Mouse (Mus musculus): ENCODE results near the gene Fgf9. TPM values are rescaled to one million over a fixed set of nuclear protein-coding genes. Genes with fewer than 3 reads are reported as not detected.

The Fgf9 gene
- 8.2 and 8.7 TPM in 2 replicates for polyA plus RNA-seq (2015; fragmentation: Nextera tagmentation; extraction: Ambion mirVana)

GRCm38 (mm10) chr14:58070481-58071119 is at the start of gene Fgf9:
TSS of gene Fgf9 (plus strand) at chr14:58070547.
- Histone ChIP-seq H3K4me1 (peaks cover 43% of the 10 kb centered on the region), H3K36me3 (no peaks in the 10 kb centered on the region), H3K9ac (peak within 1 kb of the TSS; percentile 47), H3K27me3 (peaks cover 71% of the 10 kb centered on the region), H3K9me3 (no peaks in the 10 kb centered on the region), H3K27ac (no peak within 1 kb of the TSS), H3K4me3 (peak within 1 kb of the TSS; percentile 56), H3K4me2 (peak within 1 kb of the TSS; percentile 97)
- ATAC-seq (ENCODE audit: borderline replicate concordance, extremely low read depth, low FRiP score, low TSS enrichment): no peak
- 0% methylated on average over 27 of the region's 33 CpGs for WGBS

GRCm38 (mm10) chr14:58034567-58034966 is 35.8 kb upstream of the Fgf9 start:
- no peak for ATAC-seq (ENCODE audit: borderline replicate concordance, extremely low read depth, low FRiP score, low TSS enrichment)
- WGBS: 9% methylated on average over 8 of the region's 8 CpGs
- no peak overlapping the region for H3K4me3 ChIP-seq

GRCm38 (mm10) chr14:58036174-58036573 is 34.2 kb upstream of the Fgf9 start:
- no peak for ATAC-seq (ENCODE audit: borderline replicate concordance, extremely low read depth, low FRiP score, low TSS enrichment)

More at GRCm38 (mm10) chr14:58034567-58034966, 35.8 kb upstream of the Fgf9 start:
- Histone ChIP-seq H3K4me1 (no peaks in the 10 kb centered on the region), H3K27me3 (no peaks in the 10 kb centered on the region), H3K4me2 (no peak overlapping the region), H3K9ac (no peak overlapping the region), H3K27ac (no peak overlapping the region), H3K9me3 (no peaks in the 10 kb centered on the region), H3K36me3 (no peaks in the 10 kb centered on the region)

GRCm38 (mm10) chr14:58046639-58047284 is 23.6 kb upstream of the Fgf9 start:
- Histone ChIP-seq H3K9ac (no peak overlapping the region), H3K36me3 (no peaks in the 10 kb centered on the region), H3K4me3 (no peak overlapping the region), H3K27ac (no peak overlapping the region), H3K4me1 (no peaks in the 10 kb centered on the region), H3K27me3 (no peaks in the 10 kb centered on the region), H3K4me2 (no peak overlapping the region), H3K9me3 (no peaks in the 10 kb centered on the region)
- 66% methylated on average over 4 of the region's 4 CpGs for WGBS
- no peak for ATAC-seq (ENCODE audit: borderline replicate concordance, extremely low read depth, low FRiP score, low TSS enrichment)

More at GRCm38 (mm10) chr14:58036174-58036573, 34.2 kb upstream of the Fgf9 start:
- Histone ChIP-seq H3K9ac (no peak overlapping the region), H3K4me1 (no peaks in the 10 kb centered on the region), H3K4me2 (no peak overlapping the region), H3K27me3 (no peaks in the 10 kb centered on the region), H3K27ac (no peak overlapping the region), H3K9me3 (no peaks in the 10 kb centered on the region), H3K4me3 (no peak overlapping the region), H3K36me3 (no peaks in the 10 kb centered on the region)
- 54% methylated on average over 6 of the region's 6 CpGs for WGBS

GRCm38 (mm10) chr14:58050691-58051090 is 19.7 kb upstream of the Fgf9 start:
- H3K4me1 ChIP-seq: no peaks in the 10 kb centered on the region
- 90% methylated on average over 5 of the region's 5 CpGs for WGBS

GRCm38 (mm10) chr14:58067586-58067985 is 2.8 kb upstream of the Fgf9 start:
- no peak overlapping the region for H3K4me3 ChIP-seq
- WGBS: 19% methylated on average over 2 of the region's 2 CpGs
- H3K27me3 ChIP-seq: peaks cover 56% of the 10 kb centered on the region

More at GRCm38 (mm10) chr14:58050691-58051090, 19.7 kb upstream of the Fgf9 start:
- ATAC-seq (ENCODE audit: borderline replicate concordance, extremely low read depth, low FRiP score, low TSS enrichment): no peak
- Histone ChIP-seq H3K4me2 (no peak overlapping the region), H3K9ac (no peak overlapping the region), H3K27ac (no peak overlapping the region), H3K4me3 (no peak overlapping the region), H3K27me3 (no peaks in the 10 kb centered on the region), H3K9me3 (no peaks in the 10 kb centered on the region), H3K36me3 (no peaks in the 10 kb centered on the region)

GRCm38 (mm10) chr14:58068641-58069040 is 1.7 kb upstream of the Fgf9 start:
- Histone ChIP-seq H3K4me3 (no peak overlapping the region), H3K36me3 (no peaks in the 10 kb centered on the region), H3K27me3 (peaks cover 65% of the 10 kb centered on the region), H3K4me1 (peaks cover 24% of the 10 kb centered on the region), H3K9me3 (no peaks in the 10 kb centered on the region), H3K9ac (no peak overlapping the region), H3K4me2 (no peak overlapping the region), H3K27ac (no peak overlapping the region)
- WGBS: 57% methylated on average over 1 of the region's 1 CpGs
- ATAC-seq (ENCODE audit: borderline replicate concordance, extremely low read depth, low FRiP score, low TSS enrichment): no peak

More at GRCm38 (mm10) chr14:58067586-58067985, 2.8 kb upstream of the Fgf9 start:
- Histone ChIP-seq H3K36me3 (no peaks in the 10 kb centered on the region), H3K4me2 (no peak overlapping the region), H3K4me1 (peaks cover 18% of the 10 kb centered on the region), H3K9me3 (no peaks in the 10 kb centered on the region), H3K27ac (no peak overlapping the region), H3K9ac (no peak overlapping the region)
- ATAC-seq (ENCODE audit: borderline replicate concordance, extremely low read depth, low FRiP score, low TSS enrichment): no peak

- WGBS: 2% methylated on average over 6 of the region's 6 CpGs
- Histone ChIP-seq H3K9ac (no peak overlapping the region; the same call in 1 of the 2 replicates), H3K27me3 (peaks cover 70% of the 10 kb centered on the region)
These were observed 420 bp upstream of the Fgf9 start for GRCm38 (mm10) chr14:58069927-58070326.

GRCm38 (mm10) chr14:58071120-58071641 is 834 bp downstream of the Fgf9 start:
- Histone ChIP-seq H3K4me2 (peak overlapping the region; percentile 97), H3K36me3 (no peaks in the 10 kb centered on the region), H3K4me3 (peak overlapping the region; percentile 56), H3K9ac (peak overlapping the region; percentile 47), H3K27ac (no peak overlapping the region), H3K4me1 (peaks cover 49% of the 10 kb centered on the region), H3K9me3 (no peaks in the 10 kb centered on the region), H3K27me3 (peaks cover 75% of the 10 kb centered on the region)
- WGBS: under 1% methylated on average over 31 of the region's 31 CpGs
- peak; percentile 37; the same call in 1 of the 2 replicates for ATAC-seq (ENCODE audit: borderline replicate concordance, extremely low read depth, low FRiP score, low TSS enrichment)

More at GRCm38 (mm10) chr14:58069927-58070326, 420 bp upstream of the Fgf9 start:
- H3K9me3 ChIP-seq: no peaks in the 10 kb centered on the region
- H3K4me3 ChIP-seq: peak overlapping the region; percentile 56
- H3K4me1 ChIP-seq: peaks cover 36% of the 10 kb centered on the region
- no peak overlapping the region for H3K27ac ChIP-seq
- H3K4me2 ChIP-seq: peak overlapping the region; percentile 97
- ATAC-seq (ENCODE audit: borderline replicate concordance, extremely low read depth, low FRiP score, low TSS enrichment): no peak
- no peaks in the 10 kb centered on the region for H3K36me3 ChIP-seq

- Histone ChIP-seq H3K4me2 (peak overlapping the region; percentile 97), H3K9ac (peak overlapping the region; percentile 47; the same call in 1 of the 2 replicates), H3K9me3 (no peaks in the 10 kb centered on the region), H3K36me3 (no peaks in the 10 kb centered on the region), H3K4me3 (peak overlapping the region; percentile 56), H3K4me1 (peaks cover 54% of the 10 kb centered on the region), H3K27ac (peak overlapping the region; percentile 54), H3K27me3 (peaks cover 81% of the 10 kb centered on the region)
- peak; percentile 82 for ATAC-seq (ENCODE audit: borderline replicate concordance, extremely low read depth, low FRiP score, low TSS enrichment)
- under 1% methylated on average over 65 of the region's 85 CpGs for WGBS
These were observed 1.8 kb downstream of the Fgf9 start for GRCm38 (mm10) chr14:58071830-58072770.

- H3K36me3 ChIP-seq: no peaks in the 10 kb centered on the region
- H3K4me1 ChIP-seq: peaks cover 54% of the 10 kb centered on the region
- H3K27ac ChIP-seq: no peak overlapping the region
- no peaks in the 10 kb centered on the region for H3K9me3 ChIP-seq
- ATAC-seq (ENCODE audit: borderline replicate concordance, extremely low read depth, low FRiP score, low TSS enrichment): no peak
- H3K4me2 ChIP-seq: peak overlapping the region; percentile 97
- peaks cover 89% of the 10 kb centered on the region for H3K27me3 ChIP-seq
- peak overlapping the region; percentile 15; the same call in 1 of the 2 replicates for H3K9ac ChIP-seq
- peak overlapping the region; percentile 56 for H3K4me3 ChIP-seq
- WGBS: under 1% methylated on average over 29 of the region's 29 CpGs
These were observed 2.6 kb downstream of the Fgf9 start for GRCm38 (mm10) chr14:58072771-58073501.
